Mouse (Mus musculus): Measurements from ENCODE around the gene Safb2.
"Not testable (repeated sequence)": the region's sequence is repeated elsewhere in the genome, so short reads cannot be mapped to it uniquely, and the experiment has no call there.

The Safb2 gene

GRCm38 (mm10) chr17:56584257-56585130 is at the start of gene Safb2, which contains the start of gene Safb:
Safb2 (minus strand) TSS chr17:56584585.
Safb (plus strand) TSS chr17:56584825.
- peak; percentile 95 for DNase-seq (ENCODE audit: low read depth)

GRCm38 (mm10) chr17:56634023-56634422 is 49.6 kb upstream of the Safb2 start:
- no peak for DNase-seq (ENCODE audit: low read depth)

GRCm38 (mm10) chr17:56631807-56632206 is 47.4 kb upstream of the Safb2 start:
- DNase-seq (ENCODE audit: low read depth): no peak

GRCm38 (mm10) chr17:56629800-56630781 is 45.7 kb upstream of the Safb2 start:
- not testable (repeated sequence) for DNase-seq (ENCODE audit: low read depth)

- DNase-seq (ENCODE audit: low read depth): no peak
Observed at GRCm38 (mm10) chr17:56627530-56628277, 43.3 kb upstream of the Safb2 start, which contains the start of gene Catsperd. Catsperd (plus strand) TSS chr17:56628143.

- peak; percentile 98 for DNase-seq (ENCODE audit: low read depth)
Observed at GRCm38 (mm10) chr17:56626754-56627470, 42.5 kb upstream of the Safb2 start, which contains the start of gene Lonp1. Lonp1 (minus strand) TSS chr17:56626887.

GRCm38 (mm10) chr17:56626260-56626659 is 41.9 kb upstream of the Safb2 start:
- no peak for DNase-seq (ENCODE audit: low read depth)

GRCm38 (mm10) chr17:56625495-56625894 is 41.1 kb upstream of the Safb2 start:
- no peak for DNase-seq (ENCODE audit: low read depth)

GRCm38 (mm10) chr17:56617628-56618027 is 33.2 kb upstream of the Safb2 start:
- no peak for DNase-seq (ENCODE audit: low read depth)

GRCm38 (mm10) chr17:56616725-56617124 is 32.3 kb upstream of the Safb2 start:
- DNase-seq (ENCODE audit: low read depth): no peak

GRCm38 (mm10) chr17:56615792-56616191 is 31.4 kb upstream of the Safb2 start:
- DNase-seq (ENCODE audit: low read depth): no peak

- DNase-seq (ENCODE audit: low read depth): no peak
Observed at GRCm38 (mm10) chr17:56615136-56615784, 30.9 kb upstream of the Safb2 start.

- DNase-seq (ENCODE audit: low read depth): no peak
Observed at GRCm38 (mm10) chr17:56614391-56615135, 30.2 kb upstream of the Safb2 start.

GRCm38 (mm10) chr17:56613893-56614292 is 29.5 kb upstream of the Safb2 start:
- not testable (repeated sequence) for DNase-seq (ENCODE audit: low read depth)

- DNase-seq (ENCODE audit: low read depth): peak; percentile 78
Observed at GRCm38 (mm10) chr17:56613236-56613844, 29.0 kb upstream of the Safb2 start, which contains the start of gene Rpl36. Rpl36 (plus strand) TSS chr17:56613416.

- not testable (repeated sequence) for DNase-seq (ENCODE audit: low read depth)
Observed at GRCm38 (mm10) chr17:56612565-56612939, 28.2 kb upstream of the Safb2 start.

GRCm38 (mm10) chr17:56611861-56612564 is 27.6 kb upstream of the Safb2 start:
- DNase-seq (ENCODE audit: low read depth): peak; percentile 71

GRCm38 (mm10) chr17:56611323-56611722 is 26.9 kb upstream of the Safb2 start:
- no peak for DNase-seq (ENCODE audit: low read depth)
